Mouse (Mus musculus): ENCODE data around the gene Dnajc8. TPM values are rescaled to one million over a fixed set of nuclear protein-coding genes. Genes with fewer than 3 reads are reported as not detected.

Gene Dnajc8
- total RNA-seq, 2 experiments from 2014 or later: 183 to 481 TPM

DNA sequence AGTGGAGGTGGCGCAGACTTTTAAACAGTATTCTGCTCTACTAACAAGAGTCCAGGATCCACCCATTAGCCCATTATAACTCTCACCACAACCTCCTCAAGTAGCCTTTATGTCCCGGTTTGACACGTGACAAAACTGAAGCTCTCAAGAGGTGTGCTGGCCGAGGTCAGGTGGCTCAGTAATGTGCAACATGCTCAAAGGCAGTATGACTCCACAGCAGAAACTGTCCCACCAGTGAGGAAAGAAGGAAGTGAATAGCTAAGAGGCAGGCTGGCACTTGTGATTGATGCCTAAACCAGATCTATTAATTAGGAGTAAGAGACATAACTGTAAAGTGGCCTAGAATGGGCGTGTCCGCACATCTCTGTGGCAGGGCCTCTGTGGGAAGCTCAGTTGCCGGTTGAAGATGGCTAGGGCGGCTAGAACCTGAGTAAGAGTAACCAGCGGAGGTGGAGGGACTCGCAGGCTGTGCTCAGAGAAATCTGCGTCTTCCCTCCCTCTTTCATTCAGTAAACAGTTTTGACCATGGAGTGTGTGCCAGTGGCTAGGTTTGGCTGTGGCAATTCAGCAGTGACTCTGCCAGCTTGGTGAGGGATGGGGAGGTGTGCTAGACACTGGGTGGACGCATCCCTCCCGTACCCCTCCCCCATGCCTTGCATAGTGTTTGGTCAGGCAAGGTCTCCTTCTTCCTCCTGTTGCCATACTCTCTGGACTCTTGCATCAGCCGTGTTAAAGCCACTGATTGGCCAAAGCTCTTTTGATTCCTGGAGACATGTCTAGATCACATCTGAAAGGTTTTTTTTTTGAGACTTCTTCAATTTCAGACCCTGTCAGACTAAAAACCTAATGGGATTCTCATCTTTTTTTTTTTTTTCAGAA, 21.7 kb upstream of the Dnajc8 start:
- ATAC-seq (replicated peaks; ENCODE audit: low FRiP score, low TSS enrichment, poor library complexity, severe bottlenecking): no peak

- 0 out of 2 replicates have a peak, but pooled peaks have one; percentile 23 for ATAC-seq (replicated peaks; ENCODE audit: low FRiP score, low TSS enrichment, poor library complexity, severe bottlenecking)
Observed at GRCm38 (mm10) chr4:132514555-132515135, 20.7 kb upstream of the Dnajc8 start.

DNA sequence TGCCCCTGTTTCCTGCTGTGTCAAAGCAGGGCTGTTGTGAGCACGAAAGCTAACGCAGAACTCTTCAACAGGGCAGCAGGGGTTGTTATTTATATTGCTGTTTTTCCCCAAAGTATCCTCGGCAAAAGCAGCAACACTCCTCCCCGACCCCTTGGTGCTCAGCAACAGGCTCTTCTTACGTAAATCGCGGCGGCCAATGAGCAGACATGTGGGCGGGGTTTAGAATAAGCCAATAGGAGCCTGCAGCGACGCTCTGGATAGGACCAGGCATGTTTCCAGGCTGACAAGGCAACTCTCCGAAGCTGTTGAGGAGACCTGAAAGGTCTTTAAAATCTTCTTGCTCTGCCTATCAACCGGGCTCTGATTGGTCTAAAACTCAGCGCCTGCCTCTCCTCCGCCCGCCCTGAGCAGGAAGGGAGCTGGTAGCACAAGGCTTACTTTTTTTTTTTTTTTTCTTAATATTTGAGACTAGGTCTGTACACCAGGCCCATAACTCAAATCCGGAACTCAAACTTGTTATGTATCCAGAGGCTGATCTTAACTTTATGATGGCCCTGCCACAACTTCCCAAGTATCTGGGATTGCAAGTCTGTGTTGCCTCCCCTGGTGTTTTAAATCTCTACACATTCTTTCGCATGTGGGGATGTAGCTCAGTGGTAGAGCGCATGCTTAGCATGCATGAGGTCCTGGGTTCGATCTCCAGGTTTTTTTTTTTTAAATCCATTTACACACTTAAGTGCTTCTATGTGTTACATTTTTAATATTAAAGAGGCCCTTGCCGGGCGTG, 19.8 kb upstream of the Dnajc8 start:
- peak; percentile 91 for ATAC-seq (replicated peaks; ENCODE audit: low FRiP score, low TSS enrichment, poor library complexity, severe bottlenecking)

DNA sequence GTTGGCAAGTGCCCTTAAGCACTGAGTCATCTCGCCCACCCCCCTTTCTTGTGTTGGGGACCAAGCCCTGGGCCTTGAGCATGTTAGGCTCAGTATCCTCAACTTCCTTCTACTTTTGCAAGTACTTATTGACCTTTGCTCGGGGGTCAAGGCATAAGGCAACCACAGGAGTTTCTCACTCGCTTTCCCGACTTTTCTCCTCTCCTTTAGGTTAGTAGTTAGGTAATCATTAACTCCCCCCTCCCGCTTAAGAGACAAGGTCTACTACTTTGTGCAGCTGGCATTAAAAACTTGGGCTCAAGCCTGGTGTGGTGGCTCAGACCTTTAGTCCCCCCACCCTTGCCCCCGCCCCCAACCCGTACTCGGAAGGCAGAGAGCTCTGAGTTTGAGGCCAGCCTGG, 17.3 kb upstream of the Dnajc8 start:
- no peak for ATAC-seq (replicated peaks; ENCODE audit: low FRiP score, low TSS enrichment, poor library complexity, severe bottlenecking)

GRCm38 (mm10) chr4:132519188-132519587, 16.2 kb upstream of the Dnajc8 start:
- no peak for ATAC-seq (replicated peaks; ENCODE audit: low FRiP score, low TSS enrichment, poor library complexity, severe bottlenecking)

DNA sequence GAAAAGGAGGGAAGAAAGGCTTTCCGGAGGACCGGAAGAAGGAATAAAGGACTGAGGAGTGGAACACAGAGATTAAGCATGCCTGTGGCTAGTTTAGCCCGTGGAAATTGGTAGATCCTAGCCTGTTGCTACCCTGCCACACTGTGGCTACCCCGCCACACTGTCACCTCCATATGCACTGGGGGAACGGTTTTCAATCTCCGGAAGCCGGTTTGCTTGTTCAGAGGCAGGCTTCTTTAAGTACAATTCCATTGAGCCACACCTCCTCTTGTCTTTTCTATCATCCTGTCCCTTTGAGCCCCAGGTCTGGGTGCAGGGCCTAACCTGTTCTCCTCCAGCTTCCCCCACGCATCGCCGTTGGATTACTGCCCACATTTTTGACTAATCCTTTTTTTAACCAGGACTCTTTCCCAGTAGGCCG, 11.0 kb upstream of the Dnajc8 start:
- no peak for ATAC-seq (replicated peaks; ENCODE audit: low FRiP score, low TSS enrichment, poor library complexity, severe bottlenecking)

DNA sequence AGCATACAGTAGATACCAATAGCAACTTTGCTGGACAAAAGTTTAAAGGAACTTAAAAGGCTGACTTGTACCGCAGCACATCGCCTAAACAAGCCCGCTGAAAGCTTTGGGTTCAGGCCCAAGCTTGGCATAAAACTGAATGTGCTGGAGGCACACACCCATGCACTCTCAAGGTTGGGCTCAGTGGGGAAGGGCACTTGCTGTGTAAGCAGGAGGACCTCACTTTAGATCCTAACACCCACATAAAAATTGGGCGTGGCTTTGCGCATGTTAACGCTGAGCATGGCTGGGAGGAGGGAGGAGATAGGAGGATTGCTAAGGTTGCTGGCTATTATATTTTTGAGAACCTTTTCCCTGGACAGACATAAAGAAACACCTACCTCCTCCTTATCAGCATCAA, 10.5 kb upstream of the Dnajc8 start:
- ATAC-seq (replicated peaks; ENCODE audit: low FRiP score, low TSS enrichment, poor library complexity, severe bottlenecking): peak; percentile 66

DNA sequence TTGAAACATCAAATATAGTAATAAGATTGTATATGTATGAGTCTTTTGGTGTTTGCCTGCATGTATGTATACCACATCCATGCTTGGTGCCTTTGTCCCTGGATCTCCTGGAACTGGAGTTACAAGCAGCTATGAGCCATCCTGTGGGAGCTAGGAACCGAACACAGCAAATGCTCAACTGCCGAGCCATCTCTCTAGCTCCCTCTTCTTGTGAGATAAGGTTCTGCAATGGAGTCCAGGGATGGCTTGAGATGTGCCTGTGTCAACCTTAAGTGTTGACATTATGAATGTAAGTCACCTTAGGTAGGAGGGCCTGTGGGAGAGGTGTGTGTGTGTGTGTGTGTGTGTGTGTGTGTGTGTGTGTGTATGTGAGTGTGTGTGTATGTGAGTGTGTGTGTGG, 8.7 kb upstream of the Dnajc8 start:
- no peak for ATAC-seq (replicated peaks; ENCODE audit: low FRiP score, low TSS enrichment, poor library complexity, severe bottlenecking)

DNA sequence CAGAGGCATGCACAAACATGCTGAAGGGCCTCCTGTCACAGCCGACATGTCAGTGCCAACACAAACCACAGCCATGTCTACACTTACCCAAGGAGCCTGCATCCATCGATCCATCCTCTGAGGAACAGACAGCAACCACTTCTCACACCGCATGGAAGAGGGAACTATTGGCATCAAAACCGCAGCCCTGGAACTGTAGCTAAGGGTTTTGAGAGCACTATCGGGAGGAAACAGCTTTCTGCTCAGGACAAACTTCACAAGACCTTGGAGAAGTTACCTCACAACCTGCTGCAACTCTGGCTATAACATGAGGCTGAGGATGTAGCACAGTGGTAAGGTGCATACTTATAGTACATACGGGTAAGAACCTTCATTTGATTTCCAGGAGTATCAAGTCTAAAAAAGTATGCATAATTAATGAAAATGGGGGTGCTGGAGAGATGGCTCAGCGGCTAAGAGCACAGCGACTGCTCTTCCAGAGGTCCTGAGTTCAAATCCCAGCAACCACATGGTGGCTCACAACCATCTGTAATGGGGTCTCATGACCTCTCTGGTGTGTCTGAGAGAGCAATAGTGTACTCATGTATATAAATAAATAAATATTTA, 7.3 kb upstream of the Dnajc8 start:
- ATAC-seq (replicated peaks; ENCODE audit: low FRiP score, low TSS enrichment, poor library complexity, severe bottlenecking): no peak

GRCm38 (mm10) chr4:132529344-132529743, 6.0 kb upstream of the Dnajc8 start:
- no peak for ATAC-seq (replicated peaks; ENCODE audit: low FRiP score, low TSS enrichment, poor library complexity, severe bottlenecking)

DNA sequence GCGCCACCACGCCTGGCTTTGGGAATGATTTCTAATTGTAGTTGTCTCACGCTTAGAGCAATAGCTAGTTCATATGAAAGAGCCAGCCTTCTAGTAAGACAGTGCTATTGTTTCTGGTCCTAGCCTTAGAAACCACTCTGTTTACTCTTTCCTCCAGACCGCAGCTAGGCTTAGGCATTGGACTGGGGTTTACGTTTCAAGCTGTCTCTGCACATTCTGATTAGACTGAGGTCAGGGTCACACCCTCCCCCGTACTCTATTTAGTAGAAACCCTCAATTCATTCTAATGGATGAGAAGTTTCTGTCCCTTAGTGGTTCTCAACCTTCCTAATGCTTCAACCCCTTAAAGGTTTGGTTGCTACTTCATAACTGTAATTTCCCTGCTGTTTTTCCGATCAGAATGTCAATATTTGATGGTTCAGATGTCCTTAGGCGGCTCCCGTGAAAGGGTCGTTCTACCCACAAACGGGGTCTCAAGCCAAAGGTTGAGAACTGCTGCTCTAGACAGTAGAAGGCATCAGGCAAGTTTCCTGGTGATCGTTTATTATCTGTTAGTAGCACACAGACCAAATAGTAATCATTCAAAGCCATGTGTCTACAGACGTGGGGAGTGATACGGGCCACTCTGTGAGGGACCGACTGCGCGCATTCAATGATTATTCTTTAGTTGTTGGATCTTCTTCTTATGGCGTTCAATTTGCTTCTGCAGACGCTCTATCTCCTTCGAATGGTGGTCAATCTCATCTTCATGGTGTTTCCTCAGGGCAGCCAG, 5.1 kb upstream of the Dnajc8 start:
- ATAC-seq (replicated peaks; ENCODE audit: low FRiP score, low TSS enrichment, poor library complexity, severe bottlenecking): peak; percentile 52

DNA sequence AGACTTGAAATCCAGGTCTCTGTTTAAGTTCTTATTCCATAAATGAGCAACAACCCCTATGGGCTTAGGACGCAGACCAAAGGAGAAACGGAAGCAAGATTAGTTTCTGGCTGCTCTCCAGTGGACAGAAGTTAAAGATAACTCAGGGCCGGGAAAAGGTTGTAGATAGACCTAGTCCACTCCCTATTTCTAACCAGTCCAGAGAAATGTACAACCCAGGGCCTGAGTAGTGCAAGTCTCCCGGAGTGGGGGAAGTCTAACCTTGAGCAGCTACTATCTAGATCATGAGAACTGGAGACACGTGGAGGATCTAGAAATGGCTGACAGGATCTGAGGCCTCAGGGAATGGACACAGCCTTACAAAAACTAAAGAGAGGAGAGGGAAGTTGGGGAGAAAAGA, 2.9 kb upstream of the Dnajc8 start:
- ATAC-seq (replicated peaks; ENCODE audit: low FRiP score, low TSS enrichment, poor library complexity, severe bottlenecking): peak; percentile 38

- ATAC-seq (replicated peaks; ENCODE audit: low FRiP score, low TSS enrichment, poor library complexity, severe bottlenecking): peak; percentile 78
Observed at GRCm38 (mm10) chr4:132532981-132533916, 2.1 kb upstream of the Dnajc8 start, which contains the start of gene Atpif1. Gene Atpif1, minus strand, starts transcription at chr4:132533659.

GRCm38 (mm10) chr4:132539481-132539880, 4.1 kb downstream of the Dnajc8 start:
- no peak for ATAC-seq (replicated peaks; ENCODE audit: low FRiP score, low TSS enrichment, poor library complexity, severe bottlenecking)

DNA sequence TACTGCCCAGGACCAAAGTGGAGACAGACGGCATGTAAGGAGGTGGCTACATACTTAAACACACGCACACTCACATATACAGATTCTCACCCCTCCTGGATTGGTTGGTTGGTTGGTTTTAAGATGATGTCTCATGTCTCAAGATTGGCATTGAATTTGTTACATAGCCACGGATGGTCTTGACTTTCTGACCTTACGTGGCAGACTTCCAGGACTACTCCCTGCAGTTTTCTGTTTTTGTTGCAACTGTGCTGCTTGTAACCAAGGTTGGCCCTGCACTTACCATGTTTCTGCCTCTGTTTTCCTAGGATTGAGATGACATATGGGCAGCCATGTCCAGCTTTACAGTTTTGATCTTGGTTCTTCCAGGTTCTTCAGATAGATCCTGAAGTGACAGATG, 6.1 kb downstream of the Dnajc8 start:
- no peak for ATAC-seq (replicated peaks; ENCODE audit: low FRiP score, low TSS enrichment, poor library complexity, severe bottlenecking)

- no peak for ATAC-seq (replicated peaks; ENCODE audit: low FRiP score, low TSS enrichment, poor library complexity, severe bottlenecking)
Observed at GRCm38 (mm10) chr4:132542724-132543123, 7.4 kb downstream of the Dnajc8 start.

- ATAC-seq (replicated peaks; ENCODE audit: low FRiP score, low TSS enrichment, poor library complexity, severe bottlenecking): peak; percentile 77
Observed at GRCm38 (mm10) chr4:132545851-132546250, 10.5 kb downstream of the Dnajc8 start.

DNA sequence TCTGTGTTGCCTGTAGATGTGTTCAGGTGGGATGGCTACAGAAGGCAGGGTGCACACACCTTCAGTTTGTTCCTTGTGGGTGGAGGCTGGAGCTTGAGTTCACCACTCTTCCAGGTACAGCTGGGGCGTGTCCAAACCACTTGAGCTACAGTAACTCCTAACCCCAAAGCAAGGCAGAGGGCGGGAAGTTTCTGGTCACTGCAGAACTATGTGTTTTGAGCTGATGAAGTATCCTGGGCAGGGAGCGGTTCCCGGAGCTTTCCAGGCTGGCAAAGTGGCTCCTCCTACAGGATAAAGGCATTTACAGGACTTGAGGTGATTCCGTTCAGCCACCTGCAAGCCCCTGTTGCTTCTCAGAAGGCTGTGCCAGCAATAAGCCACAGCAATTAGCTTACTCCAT, 18.9 kb downstream of the Dnajc8 start:
- no peak for ATAC-seq (replicated peaks; ENCODE audit: low FRiP score, low TSS enrichment, poor library complexity, severe bottlenecking)
